Mouse (Mus musculus): ENCODE data around the gene Abtb2. TPM values are rescaled to one million over a fixed set of nuclear protein-coding genes. Genes with fewer than 3 reads are reported as not detected.
A peak's percentile ranks its signal among the peaks of the same experiment; 100 is the strongest.

The Abtb2 gene
- total and polyA plus RNA-seq, 2 experiments from 2014 or later: 6.5 to 16.9 TPM

DNA sequence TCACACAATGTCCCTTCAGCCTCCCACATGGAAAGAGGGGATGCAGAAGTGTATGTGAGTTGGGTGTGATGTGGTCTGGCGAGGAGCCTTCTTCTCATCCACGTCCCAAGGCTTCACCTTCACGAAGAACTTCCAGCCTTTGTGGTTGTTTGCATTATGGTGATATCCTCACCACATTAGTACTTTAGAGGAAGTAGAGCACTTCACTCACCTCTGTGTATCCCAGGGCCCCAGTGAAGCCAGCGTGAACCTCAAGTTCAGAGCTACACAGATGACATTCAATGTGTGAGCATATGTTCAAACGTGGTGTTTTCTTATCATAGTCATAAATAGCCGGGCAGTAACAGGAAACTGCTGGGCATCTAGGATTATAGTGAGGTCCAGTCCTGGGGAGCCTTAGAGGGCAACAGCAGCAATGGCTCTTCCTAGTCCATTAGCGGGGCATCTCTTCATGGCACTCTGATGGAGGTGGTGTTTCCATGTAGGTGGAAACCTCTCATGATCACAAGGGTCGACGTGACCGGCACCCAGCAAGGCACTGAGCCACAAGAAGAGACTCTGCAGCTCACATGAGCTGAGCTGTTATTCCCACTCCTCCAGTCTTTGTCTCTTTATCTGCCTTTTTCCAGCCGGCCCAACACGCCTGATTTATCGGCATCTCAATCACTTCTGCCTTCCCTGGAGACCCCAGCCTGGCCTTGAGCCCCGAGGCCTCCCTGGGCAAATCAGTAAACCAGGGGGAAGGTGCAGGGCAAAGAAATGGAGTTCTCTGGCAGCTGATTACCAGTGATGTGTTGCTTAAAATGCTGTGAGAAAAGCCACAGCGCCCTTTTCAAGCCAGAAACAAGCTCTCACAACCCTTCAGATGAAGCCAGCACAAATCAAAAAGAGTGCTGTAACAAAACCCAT, 93.8 kb downstream of the Abtb2 start:
- Histone ChIP-seq H3K27ac (ENCODE audit: low read depth, low read length) (no peak overlapping the region), H3K9ac (no peak overlapping the region), H3K9me3 (ENCODE audit: low read length) (no peaks in the 10 kb centered on the region), H3K36me3 (ENCODE audit: insufficient read depth) (no peaks in the 10 kb centered on the region), H3K4me2 (ENCODE audit: low read depth) (no peak overlapping the region), H3K4me3 (ENCODE audit: low read depth, low read length) (no peak overlapping the region), H3K4me1 (ENCODE audit: insufficient read depth) (no peaks in the 10 kb centered on the region), H3K27me3 (ENCODE audit: insufficient read depth, low read length) (no peaks in the 10 kb centered on the region)
- ATAC-seq (no peak), DNase-seq (no peak)
- WGBS: 61% methylated on average over 15 of the region's 15 CpGs
- TF ChIP-seq CTCF (IDR thresholded peaks at IDR 0.05; ENCODE audit: low read depth): no peak

- ATAC-seq: no peak
Measured at GRCm38 (mm10) chr2:103661696-103662095, 95.6 kb downstream of the Abtb2 start.

DNA sequence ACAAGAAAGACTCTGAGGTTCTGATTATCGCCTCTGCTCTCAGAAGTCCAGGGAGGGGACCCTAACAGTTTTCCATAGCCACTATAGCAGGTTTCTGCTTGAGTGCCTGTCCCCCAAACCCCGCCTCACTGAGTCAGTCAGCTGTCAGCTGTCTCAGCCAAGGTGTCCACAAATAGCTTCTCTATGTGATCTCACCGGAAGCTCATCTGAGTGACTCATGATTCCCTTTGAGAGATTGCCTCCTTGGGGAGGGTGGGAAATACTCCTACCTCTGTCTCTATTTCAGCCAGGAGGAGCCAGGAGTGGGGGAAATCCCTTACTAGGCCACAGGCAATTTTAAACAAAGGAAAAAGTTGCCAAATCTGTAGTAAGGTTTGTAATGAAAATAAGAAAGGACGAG, 96.0 kb downstream of the Abtb2 start:
- H3K9me3 ChIP-seq (ENCODE audit: low read length): no peaks in the 10 kb centered on the region

More at GRCm38 (mm10) chr2:103661696-103662095, 95.6 kb downstream of the Abtb2 start:
- no peak for DNase-seq
- Histone ChIP-seq H3K9ac (no peak overlapping the region), H3K4me1 (ENCODE audit: insufficient read depth) (no peaks in the 10 kb centered on the region), H3K27ac (ENCODE audit: low read depth, low read length) (no peak overlapping the region), H3K9me3 (ENCODE audit: low read length) (no peaks in the 10 kb centered on the region), H3K36me3 (ENCODE audit: insufficient read depth) (no peaks in the 10 kb centered on the region), H3K4me2 (ENCODE audit: low read depth) (no peak overlapping the region), H3K4me3 (ENCODE audit: low read depth, low read length) (no peak overlapping the region), H3K27me3 (ENCODE audit: insufficient read depth, low read length) (no peaks in the 10 kb centered on the region)
- WGBS: 23% methylated on average over 1 of the region's 1 CpGs
- TF ChIP-seq CTCF (IDR thresholded peaks at IDR 0.05; ENCODE audit: low read depth): no peak

DNA sequence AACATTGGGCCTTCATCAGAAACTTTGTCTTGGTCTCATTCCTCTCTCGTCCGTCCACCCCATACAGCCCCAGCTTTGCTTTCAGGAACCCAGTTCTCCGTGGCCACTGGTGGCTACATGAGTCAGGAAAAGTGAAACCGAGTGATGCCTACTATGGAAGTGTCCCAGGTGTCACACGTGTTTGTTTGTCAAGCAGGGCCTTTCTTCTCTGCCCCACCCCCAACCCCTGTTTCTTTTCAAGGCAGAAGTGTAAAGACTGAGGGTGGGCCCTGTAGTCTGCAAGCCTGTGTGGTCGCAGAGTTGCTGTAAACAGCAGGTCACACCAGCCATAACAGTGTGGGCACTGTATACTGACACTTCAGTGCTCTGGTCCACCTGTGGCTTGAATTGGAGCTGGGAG, 98.2 kb downstream of the Abtb2 start:
- WGBS: 81% methylated on average over 6 of the region's 6 CpGs
- Histone ChIP-seq H3K9ac (no peak overlapping the region), H3K9me3 (ENCODE audit: low read length) (no peaks in the 10 kb centered on the region), H3K4me2 (ENCODE audit: low read depth) (no peak overlapping the region), H3K4me1 (ENCODE audit: insufficient read depth) (peaks cover 7% of the 10 kb centered on the region), H3K27me3 (ENCODE audit: insufficient read depth, low read length) (no peaks in the 10 kb centered on the region), H3K4me3 (ENCODE audit: low read depth, low read length) (no peak overlapping the region), H3K36me3 (ENCODE audit: insufficient read depth) (no peaks in the 10 kb centered on the region), H3K27ac (ENCODE audit: low read depth, low read length) (no peak overlapping the region)
- DNase-seq (no peak), ATAC-seq (no peak)
- no peak for TF ChIP-seq CTCF (IDR thresholded peaks at IDR 0.05; ENCODE audit: low read depth)

More for the DNA sequence above, 96.0 kb downstream of the Abtb2 start:
- H3K27ac ChIP-seq (ENCODE audit: low read depth, low read length): no peak overlapping the region
- no peaks in the 10 kb centered on the region for H3K27me3 ChIP-seq (ENCODE audit: insufficient read depth, low read length)
- DNase-seq (no peak), ATAC-seq (peak; percentile 62)
- no peak for TF ChIP-seq CTCF (IDR thresholded peaks at IDR 0.05; ENCODE audit: low read depth)
- H3K4me2 ChIP-seq (ENCODE audit: low read depth): no peak overlapping the region
- no peak overlapping the region for H3K4me3 ChIP-seq (ENCODE audit: low read depth, low read length)
- H3K4me1 ChIP-seq (ENCODE audit: insufficient read depth): no peaks in the 10 kb centered on the region
- no peak overlapping the region for H3K9ac ChIP-seq
- 60% methylated on average over 4 of the region's 4 CpGs for WGBS
- no peaks in the 10 kb centered on the region for H3K36me3 ChIP-seq (ENCODE audit: insufficient read depth)

DNA sequence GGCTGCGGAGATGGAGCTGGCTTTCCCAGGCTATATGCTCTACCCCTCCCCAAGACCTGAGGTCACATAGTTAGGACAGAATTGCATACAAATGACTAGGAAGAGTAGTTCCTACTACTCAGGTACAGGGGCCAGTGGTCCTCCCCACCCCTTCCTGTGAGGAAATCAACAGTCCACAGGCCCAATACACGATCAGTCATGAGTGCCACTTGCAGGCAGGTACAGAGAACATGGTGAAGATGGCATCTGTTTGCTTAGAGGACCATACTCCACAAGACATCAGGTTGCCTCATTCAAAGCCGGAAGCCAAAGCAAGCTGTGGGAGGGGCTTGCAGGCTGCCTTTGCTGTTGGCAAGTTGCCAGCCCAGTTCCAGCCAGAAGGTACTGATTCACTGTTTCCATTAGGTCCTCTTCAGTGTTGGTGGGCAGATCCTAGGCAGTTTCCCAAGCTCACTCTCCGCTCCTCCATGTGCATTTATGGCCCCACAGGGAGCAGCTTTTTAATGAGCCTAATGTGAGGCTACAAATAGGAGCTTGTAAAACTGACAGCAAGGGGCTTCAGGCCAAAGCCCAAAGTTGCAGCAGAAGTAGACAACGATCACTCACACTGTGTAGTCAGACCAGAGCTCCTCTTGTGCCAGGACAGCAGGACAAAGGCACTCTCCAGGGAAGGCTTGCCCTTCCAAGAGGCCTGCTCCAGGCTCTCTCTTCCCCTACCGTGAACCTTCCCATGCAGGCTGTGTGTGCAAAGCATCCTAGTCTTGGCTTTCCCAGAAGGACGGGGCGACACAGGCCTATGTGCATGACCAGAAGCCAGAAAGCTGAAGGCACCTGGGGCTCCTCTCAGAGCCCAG, 102.1 kb downstream of the Abtb2 start:
- no peaks in the 10 kb centered on the region for H3K9me3 ChIP-seq (ENCODE audit: low read length)
- peaks cover 14% of the 10 kb centered on the region for H3K4me1 ChIP-seq (ENCODE audit: insufficient read depth)
- H3K36me3 ChIP-seq (ENCODE audit: insufficient read depth): no peaks in the 10 kb centered on the region
- peak; percentile 53 for ATAC-seq
- peak; percentile 58 for DNase-seq
- no peak overlapping the region for H3K9ac ChIP-seq
- no peak for TF ChIP-seq CTCF (IDR thresholded peaks at IDR 0.05; ENCODE audit: low read depth)
- H3K4me3 ChIP-seq (ENCODE audit: low read depth, low read length): no peak overlapping the region
- 39% methylated on average over 8 of the region's 8 CpGs for WGBS
- no peaks in the 10 kb centered on the region for H3K27me3 ChIP-seq (ENCODE audit: insufficient read depth, low read length)
- H3K4me2 ChIP-seq (ENCODE audit: low read depth): no peak overlapping the region
- H3K27ac ChIP-seq (ENCODE audit: low read depth, low read length): no peak overlapping the region

- ATAC-seq (no peak), DNase-seq (no peak)
- H3K27ac ChIP-seq (ENCODE audit: low read depth, low read length): no peak overlapping the region
- no peak overlapping the region for H3K4me2 ChIP-seq (ENCODE audit: low read depth)
- peaks cover 14% of the 10 kb centered on the region for H3K4me1 ChIP-seq (ENCODE audit: insufficient read depth)
- no peak for TF ChIP-seq CTCF (IDR thresholded peaks at IDR 0.05; ENCODE audit: low read depth)
- no peaks in the 10 kb centered on the region for H3K36me3 ChIP-seq (ENCODE audit: insufficient read depth)
- WGBS: 75% methylated on average over 8 of the region's 8 CpGs
- H3K9ac ChIP-seq: no peak overlapping the region
- H3K9me3 ChIP-seq (ENCODE audit: low read length): no peaks in the 10 kb centered on the region
- no peak overlapping the region for H3K4me3 ChIP-seq (ENCODE audit: low read depth, low read length)
- no peaks in the 10 kb centered on the region for H3K27me3 ChIP-seq (ENCODE audit: insufficient read depth, low read length)
Measured at GRCm38 (mm10) chr2:103668939-103669338, 102.8 kb downstream of the Abtb2 start.

- no peaks in the 10 kb centered on the region for H3K27me3 ChIP-seq (ENCODE audit: insufficient read depth, low read length)
- no peak overlapping the region for H3K4me2 ChIP-seq (ENCODE audit: low read depth)
- H3K4me3 ChIP-seq (ENCODE audit: low read depth, low read length): no peak overlapping the region
- no peak for TF ChIP-seq CTCF (IDR thresholded peaks at IDR 0.05; ENCODE audit: low read depth)
- H3K4me1 ChIP-seq (ENCODE audit: insufficient read depth): peaks cover 14% of the 10 kb centered on the region
- no peak overlapping the region for H3K9ac ChIP-seq
- no peaks in the 10 kb centered on the region for H3K36me3 ChIP-seq (ENCODE audit: insufficient read depth)
- 65% methylated on average over 4 of the region's 4 CpGs for WGBS
- ATAC-seq: no peak
- DNase-seq: no peak
- H3K27ac ChIP-seq (ENCODE audit: low read depth, low read length): no peak overlapping the region
- H3K9me3 ChIP-seq (ENCODE audit: low read length): no peaks in the 10 kb centered on the region
Measured at GRCm38 (mm10) chr2:103669561-103669960, 103.5 kb downstream of the Abtb2 start.
